ENCODE assay signal across 28 mouse cellular contexts in the genomic region with DNA sequence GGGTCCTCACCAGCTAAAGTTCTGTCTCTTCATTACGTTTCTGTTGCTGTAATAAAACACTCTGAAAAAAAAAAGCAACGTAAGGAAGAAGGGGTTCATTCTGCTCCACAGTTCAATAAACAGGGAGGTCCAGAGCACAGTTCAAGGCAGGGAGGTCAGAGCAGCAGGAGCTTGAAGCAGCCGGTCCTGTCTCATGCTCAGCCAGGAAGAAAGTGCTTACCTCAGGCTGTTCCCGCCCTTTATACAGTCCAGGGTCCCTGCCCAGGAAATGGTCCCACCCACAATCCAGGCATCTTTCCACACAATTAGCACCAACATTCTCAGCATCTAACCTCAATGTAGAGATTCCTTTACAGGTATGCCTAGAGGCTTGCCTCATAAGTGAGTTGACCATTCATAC. TPM values are rescaled to one million over a fixed set of nuclear protein-coding genes. Genes with fewer than 3 reads are reported as not detected.
DNase-seq lines count a peak whose midpoint lies in the region; ATAC-seq and TF ChIP-seq lines count a peak whose summit lies in the region.
"Had no signal": no experiment of that assay in that cellular context is flagged by ENCODE, and none has a peak within 500 bp of the region (broad histone marks: within the 10 kb centered on the region; RNA-seq: fewer than 3 reads in every experiment).

No protein-coding gene starts in this region.

- 0 out of 2 replicates have a peak, but pooled peaks cover 5% of the 10 kb centered on the region for H3K4me1 ChIP-seq in kidney, embryonic 16.5 days (ENCODE audit: insufficient read depth, low read length)
- H3K4me1 ChIP-seq in midbrain, postnatal 0 days (ENCODE audit: insufficient read depth, low read length): peaks cover 2% of the 10 kb centered on the region; the same call in 1 of the 2 replicates

- ATAC-seq in kidney, embryonic 16.5 days (ENCODE audit: low FRiP score, low TSS enrichment): no peak
- ATAC-seq in midbrain, postnatal 0 days (ENCODE audit: low FRiP score): no peak
- ATAC-seq: activated CD4-positive, CD25-positive, alpha-beta regulatory T cell, adult 4 months; forebrain, embryonic 14.5 days; hindbrain, postnatal 0 days had no signal

- no peak overlapping the region for H3K4me3 ChIP-seq in kidney, embryonic 16.5 days (ENCODE audit: low read length)
- no peak overlapping the region for H3K4me3 ChIP-seq in midbrain, postnatal 0 days (ENCODE audit: low read depth, low read length)
- H3K4me3 ChIP-seq: embryonic facial prominence, embryonic 15.5 days; erythroblast, embryonic 14.5 days; forebrain, embryonic 10.5 days; heart, adult 2 months; heart, embryonic 15.5 days; hindbrain, embryonic 13.5 days had no signal

- no peak overlapping the region for H3K4me2 ChIP-seq in kidney, embryonic 16.5 days (replicated peaks; ENCODE audit: low read depth, low read length)
- H3K4me2 ChIP-seq in midbrain, postnatal 0 days (ENCODE audit: low read depth, low read length, poor library complexity, severe bottlenecking): no peak overlapping the region
- H3K4me2 ChIP-seq: embryonic facial prominence, embryonic 15.5 days; heart, embryonic 11.5 days; heart, embryonic 15.5 days; hindbrain, embryonic 13.5 days had no signal

- H3K9ac ChIP-seq in kidney, embryonic 16.5 days (replicated peaks; ENCODE audit: low read length): no peak overlapping the region
- no peak overlapping the region for H3K9ac ChIP-seq in midbrain, postnatal 0 days (replicated peaks; ENCODE audit: low read length, poor library complexity, severe bottlenecking)
- H3K9ac ChIP-seq: embryonic facial prominence, embryonic 15.5 days; heart, embryonic 15.5 days; hindbrain, embryonic 13.5 days had no signal

- no peak overlapping the region for H3K27ac ChIP-seq in kidney, embryonic 16.5 days (ENCODE audit: low read length)
- H3K27ac ChIP-seq in midbrain, postnatal 0 days (ENCODE audit: low read depth, low read length): no peak overlapping the region
- H3K27ac ChIP-seq: embryonic facial prominence, embryonic 15.5 days; forebrain, embryonic 10.5 days; heart, adult 2 months; heart, embryonic 15.5 days; hindbrain, embryonic 13.5 days; hindbrain, postnatal 0 days had no signal

- no peaks in the 10 kb centered on the region for H3K9me3 ChIP-seq in kidney, embryonic 16.5 days (ENCODE audit: low read length)
- H3K9me3 ChIP-seq in midbrain, postnatal 0 days (ENCODE audit: low read length): no peaks in the 10 kb centered on the region
- H3K9me3 ChIP-seq: embryonic facial prominence, embryonic 15.5 days; forebrain, embryonic 10.5 days; G1E; heart, embryonic 15.5 days; hindbrain, embryonic 13.5 days had no signal

- DNase-seq in kidney, adult 18-20 months: peak; percentile 10
- peak; percentile 32 for DNase-seq in R1 (ENCODE audit: low read depth, low spot score)
- DNase-seq in kidney, postnatal 10 days: peak; percentile 5
- DNase-seq in right cerebral cortex, postnatal 4 days: no peak
- no peak for DNase-seq in midbrain, postnatal 0 days (ENCODE audit: low spot score)
- DNase-seq: adrenal gland, postnatal 25 days; cerebellum, adult 2 months; cerebellum, postnatal 14 days; embryo, embryonic 11 days; gastrocnemius, postnatal 36 days; heart, adult 2 months; heart, postnatal 14 days had no signal

- TF ChIP-seq CTCF in midbrain, postnatal 0 days (IDR thresholded peaks at IDR 0.05): no peak

- H3K36me3 ChIP-seq in kidney, embryonic 16.5 days (ENCODE audit: insufficient read depth, low read length): no peaks in the 10 kb centered on the region
- no peaks in the 10 kb centered on the region for H3K36me3 ChIP-seq in midbrain, postnatal 0 days (ENCODE audit: insufficient read depth, low read length)
- H3K36me3 ChIP-seq: embryonic facial prominence, embryonic 15.5 days; forebrain, embryonic 10.5 days; G1E; heart, embryonic 15.5 days; hindbrain, embryonic 13.5 days had no signal

- peaks cover 11% of the 10 kb centered on the region for H3K27me3 ChIP-seq in kidney, embryonic 16.5 days (ENCODE audit: insufficient read depth, low read length)
- H3K27me3 ChIP-seq in midbrain, postnatal 0 days (ENCODE audit: insufficient read depth, low read length): no peaks in the 10 kb centered on the region

- WGBS in kidney, embryonic 16.5 days: 19% methylated on average over 4 of the region's 4 CpGs
- WGBS in midbrain, postnatal 0 days: 42% methylated on average over 4 of the region's 4 CpGs

RNA-seq across cellular contexts. Expression of a gene that starts 3.9 kb away (rescaled TPM):
- not detected in 2 replicates for polyA plus RNA-seq in kidney, embryonic 16.5 days (2015; fragmentation: Nextera tagmentation; extraction: Ambion mirVana)
- 10.9 and 12.3 TPM in 2 replicates for total RNA-seq in midbrain, postnatal 0 days (2014; rRNA removed)
- polyA plus RNA-seq in midbrain, postnatal 0 days (2015; fragmentation: Nextera tagmentation; extraction: Ambion mirVana): 1.4 and 1.6 TPM in 2 replicates
- total RNA-seq: adrenal gland, adult 18-20 months; common myeloid progenitor, adult 5-6 weeks; gastrocnemius, adult 8-10 months; gastrocnemius, postnatal 36 days; heart, adult 2 months; heart, postnatal 14 days; hematopoietic stem cell, adult 5-6 weeks had no signal
- polyA plus RNA-seq: activated CD4-positive, CD25-positive, alpha-beta regulatory T cell, adult 4 months; embryonic facial prominence, embryonic 11.5 days; embryonic facial prominence, embryonic 15.5 days; erythroblast, embryonic 14.5 days; forebrain, embryonic 10.5 days; G1E; heart, adult 2 months; heart, embryonic 11.5 days; heart, embryonic 15.5 days had no signal

RNA-seq across cellular contexts. Expression of a gene that starts 46.6 kb away (rescaled TPM):
- 38.7 and 38.8 TPM in 2 replicates for polyA plus RNA-seq in kidney, embryonic 16.5 days (2015; fragmentation: Nextera tagmentation; extraction: Ambion mirVana)
- total RNA-seq in midbrain, postnatal 0 days (2014; rRNA removed): 43.0 and 48.8 TPM in 2 replicates
- 21.2 and 23.1 TPM in 2 replicates for polyA plus RNA-seq in midbrain, postnatal 0 days (2015; fragmentation: Nextera tagmentation; extraction: Ambion mirVana)

Comparison
In these comparisons a context has a peak if more than half of its experiments do, and no peak if none do; other contexts are left out.
1. DNase-seq: peak in kidney, adult 18-20 months (single experiment), R1 (single experiment) and kidney, postnatal 10 days (single experiment); none in right cerebral cortex, postnatal 4 days (single experiment) and midbrain, postnatal 0 days (single experiment).